Mouse (Mus musculus) left cerebral cortex, postnatal 4 days (tissue): ENCODE data around the gene Itpka. TPM values are rescaled to one million over a fixed set of nuclear protein-coding genes. Genes with fewer than 3 reads are reported as not detected.

ENCODE experiments used
- DNase-seq: peaks from one replicate; pipeline ENCODE4 v3.0.0-alpha.2; 2022
- intact Hi-C: fragments of 180-260 bp; cut with DNase I; formaldehyde crosslinking; loops from one replicate; pipeline ENCODE4 v1.15.1; 2025
- total RNA-seq, 2 experiments: library from RNA; stranded (reverse); gene quantifications; 2 replicates each; pipeline ENCODE4 v1.2.3; 2021

Gene Itpka
- total RNA-seq, 2 experiments from 2014 or later: 15.1 to 19.5 TPM

DNA sequence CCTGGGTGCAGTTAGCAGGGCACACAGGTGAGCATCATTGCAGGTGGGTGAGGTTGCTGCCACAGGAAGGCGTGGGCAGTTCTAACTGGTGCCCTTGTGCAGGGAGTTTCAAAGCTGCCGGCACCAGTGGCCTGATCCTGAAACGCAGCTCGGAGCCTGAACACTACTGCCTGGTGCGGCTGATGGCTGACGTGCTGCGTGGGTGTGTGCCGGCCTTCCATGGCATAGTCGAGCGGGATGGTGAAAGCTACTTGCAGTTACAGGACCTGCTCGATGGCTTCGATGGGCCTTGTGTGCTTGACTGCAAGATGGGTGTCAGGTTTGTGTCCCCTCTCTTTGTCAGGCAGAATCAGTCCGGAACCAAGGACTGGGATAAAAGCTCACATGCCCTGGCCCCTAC, 7.1 kb downstream of the Itpka start:
- no peak for DNase-seq
- intact Hi-C loops: no loop called here

DNA sequence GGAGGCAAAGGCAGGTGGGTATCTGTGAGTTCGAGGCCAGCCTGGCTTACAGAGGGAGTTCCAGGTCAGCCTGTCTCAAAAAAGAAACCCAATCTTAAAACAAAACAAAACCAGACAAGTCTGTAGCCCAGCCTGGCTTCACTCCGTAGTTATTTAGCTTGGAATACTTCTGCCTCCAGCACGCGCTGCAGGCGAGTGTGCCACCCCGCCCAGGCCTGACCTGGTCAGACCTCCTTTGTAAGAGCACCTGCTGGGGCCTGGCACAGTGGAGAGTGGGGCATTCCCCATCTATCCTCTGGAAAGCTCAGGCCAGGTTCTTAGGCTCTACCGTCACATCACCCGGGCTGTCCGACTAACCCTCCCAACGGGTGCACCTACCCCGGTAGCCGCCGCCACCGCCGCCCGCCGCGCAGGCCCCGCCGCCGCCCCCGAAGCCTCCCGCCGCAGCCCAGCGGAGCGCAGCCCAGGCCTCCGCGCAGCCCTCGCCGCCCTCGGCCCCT, 15.5 kb downstream of the Itpka start:
- no peak for DNase-seq
- intact Hi-C loops: no loop called here

DNA sequence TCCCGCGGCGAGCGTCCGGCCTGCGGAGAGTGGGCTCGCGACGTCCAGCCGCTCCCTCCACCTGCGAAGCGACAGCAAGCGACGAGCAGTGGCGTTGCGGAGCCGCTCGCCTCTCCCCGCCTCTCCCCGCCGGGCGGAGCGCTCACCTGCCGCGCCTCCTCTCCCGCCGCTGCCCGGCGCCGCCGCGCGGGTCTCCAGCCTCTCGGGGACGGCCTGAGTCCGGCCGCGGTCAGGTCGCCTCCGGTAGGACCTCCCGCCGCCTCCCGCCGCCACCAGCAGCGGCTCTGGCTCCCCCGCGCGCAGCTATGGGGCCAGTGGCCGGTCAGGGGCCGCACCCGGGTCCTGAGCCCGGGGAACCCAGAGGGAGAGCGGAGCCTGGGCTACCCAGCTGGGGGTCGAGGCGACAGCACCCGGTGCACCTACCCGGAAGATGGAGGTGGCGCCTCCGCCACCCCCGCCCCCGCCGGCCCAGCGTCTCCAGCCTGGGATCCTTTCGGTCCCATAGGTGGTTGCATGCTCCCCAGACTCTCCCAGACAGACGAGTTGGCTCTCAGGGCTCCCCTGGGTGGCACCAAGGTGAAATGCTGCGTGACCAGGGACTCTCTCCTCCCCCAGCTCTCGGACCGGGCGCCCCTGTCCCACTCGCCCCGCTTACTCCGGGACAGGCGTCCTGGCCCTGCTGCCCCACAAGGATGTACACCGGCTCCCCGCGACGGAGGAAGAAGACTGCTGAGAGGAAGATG, 16.1 kb downstream of the Itpka start:
- intact Hi-C loops: no loop called here
- no peak for DNase-seq

DNA sequence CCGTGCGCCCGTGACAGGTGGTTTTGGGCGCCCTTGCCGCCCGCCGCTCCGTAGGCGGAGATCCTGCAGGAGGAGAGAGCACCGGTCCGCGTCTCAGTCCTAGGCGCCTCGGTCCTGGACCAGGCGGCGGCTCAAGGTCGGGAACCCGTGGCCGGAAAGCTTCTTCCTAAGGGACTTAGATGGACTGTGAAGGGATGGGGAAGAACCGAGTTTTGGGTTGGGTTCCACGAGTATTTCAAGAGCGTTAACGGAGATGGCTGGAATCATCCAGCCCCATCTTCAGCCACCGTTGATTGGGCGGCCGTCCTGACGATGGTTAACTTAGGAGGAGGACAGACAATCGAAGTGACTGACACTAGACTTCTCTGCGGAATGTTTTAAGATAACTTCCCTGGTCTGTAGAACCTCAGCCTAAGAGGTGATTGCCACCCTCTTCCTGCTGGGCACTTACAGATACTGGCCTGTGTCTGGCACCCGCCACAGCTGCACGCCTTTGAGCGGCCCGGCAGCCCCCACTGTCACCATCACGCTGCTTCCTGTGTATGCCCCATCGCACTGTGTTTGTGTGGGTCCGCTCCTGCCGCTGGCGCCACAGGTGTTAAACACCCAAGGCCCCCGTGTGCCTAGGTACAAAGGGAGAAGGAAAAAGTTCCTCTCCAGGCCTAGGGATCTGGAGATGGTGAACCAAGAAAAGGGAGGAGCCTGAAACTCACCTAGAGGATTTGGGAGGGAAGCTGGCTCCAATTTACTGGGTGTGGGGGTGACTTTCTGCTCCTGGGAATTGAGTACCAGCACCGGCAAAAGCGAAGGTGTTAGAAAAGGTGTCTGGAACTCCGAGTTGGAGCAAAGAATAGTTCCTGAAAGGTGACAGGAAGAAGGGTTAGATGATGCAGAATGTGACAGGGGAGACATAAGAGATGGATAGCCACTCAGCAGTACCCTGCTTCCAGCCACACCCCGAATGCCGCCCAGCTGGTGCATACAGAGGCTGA, 17.0 kb downstream of the Itpka start:
- intact Hi-C loops: no loop called here
- no peak for DNase-seq

DNA sequence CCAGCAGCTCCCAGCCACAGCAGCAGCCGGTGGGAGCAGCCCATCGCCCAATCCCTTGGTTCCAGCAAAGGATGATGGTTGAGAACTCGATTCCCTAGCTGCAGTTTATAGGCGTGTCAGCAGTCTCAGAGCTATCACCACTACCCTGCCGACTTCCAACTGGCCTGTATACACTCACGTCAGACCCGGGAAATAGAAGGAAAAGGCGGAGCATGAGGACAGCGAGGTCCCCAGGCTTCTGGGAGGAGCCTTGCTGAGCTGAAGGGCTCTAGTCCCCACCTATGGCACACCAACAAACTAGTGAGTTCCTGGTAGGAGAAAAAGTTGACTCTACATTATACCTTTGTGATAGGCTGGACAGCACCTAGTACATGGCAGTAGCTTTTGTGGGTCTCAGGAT, 18.1 kb downstream of the Itpka start, which contains the start of gene Ltk:
Gene Ltk, minus strand, starts transcription at position 181 of the 400 bp plus-strand sequence.
- no peak for DNase-seq
- intact Hi-C loops: no loop called here

DNA sequence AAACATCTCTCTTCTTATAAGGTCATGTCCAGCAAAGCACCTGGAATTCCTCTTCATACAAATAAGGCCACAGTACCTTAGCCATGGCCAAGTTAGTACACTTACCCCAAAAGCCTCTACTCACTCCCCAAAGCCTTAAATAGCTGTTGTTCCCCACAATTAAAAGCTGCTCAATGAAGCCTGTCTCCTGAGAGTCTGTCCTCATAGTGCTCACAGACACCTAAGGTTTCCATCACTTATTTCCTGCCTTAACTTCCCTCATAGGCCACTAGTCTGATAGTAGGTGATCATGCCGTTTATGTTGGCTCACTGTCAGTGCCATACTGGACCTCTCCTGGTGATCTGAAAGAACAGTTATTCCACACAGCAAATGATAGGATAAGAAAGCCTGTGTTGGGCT, 20.1 kb downstream of the Itpka start:
- intact Hi-C loops: no loop called here
- DNase-seq: no peak

DNA sequence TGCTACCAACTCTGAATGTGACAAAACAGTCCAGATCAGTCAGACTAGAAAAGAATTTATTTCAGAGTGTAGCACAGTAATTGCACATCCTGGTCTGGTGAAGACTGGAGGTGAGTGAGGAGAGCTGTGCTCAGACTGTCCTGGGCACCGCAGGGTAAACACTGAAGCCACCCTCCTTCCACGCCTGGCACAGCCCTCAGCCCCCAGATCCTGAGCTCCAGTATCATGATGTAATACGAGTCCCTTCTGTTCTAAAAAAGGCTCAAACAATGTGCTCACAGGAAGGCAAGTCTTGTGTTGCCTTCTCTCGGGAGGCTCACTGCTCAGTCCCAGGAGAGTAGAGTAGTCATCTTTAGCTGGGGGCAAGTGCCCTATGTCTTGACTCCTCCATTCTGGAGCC, 21.8 kb downstream of the Itpka start:
- intact Hi-C loops: no loop called here

DNA sequence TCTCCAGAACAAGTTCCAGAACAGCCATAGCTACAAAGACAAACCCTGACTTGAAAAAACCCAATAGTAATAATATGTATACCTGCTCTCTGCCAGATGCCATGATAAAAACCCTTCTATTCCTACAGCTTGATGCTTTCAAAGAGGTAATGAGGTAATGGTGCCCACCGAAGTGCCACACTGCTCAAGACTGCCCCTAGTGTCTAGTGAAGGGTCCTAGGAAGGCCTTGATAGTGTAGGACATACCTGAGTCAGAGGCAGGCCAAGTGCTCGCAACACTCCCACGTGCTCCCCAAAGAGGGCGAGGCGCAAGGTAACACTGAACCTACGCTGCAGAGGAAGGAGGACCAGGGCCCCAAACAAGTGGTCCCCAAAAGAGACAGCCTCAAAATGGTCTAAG, 25.1 kb downstream of the Itpka start:
- intact Hi-C loops: no loop called here
- DNase-seq: no peak

More for the DNA sequence above, 21.8 kb downstream of the Itpka start:
- no peak for DNase-seq

DNA sequence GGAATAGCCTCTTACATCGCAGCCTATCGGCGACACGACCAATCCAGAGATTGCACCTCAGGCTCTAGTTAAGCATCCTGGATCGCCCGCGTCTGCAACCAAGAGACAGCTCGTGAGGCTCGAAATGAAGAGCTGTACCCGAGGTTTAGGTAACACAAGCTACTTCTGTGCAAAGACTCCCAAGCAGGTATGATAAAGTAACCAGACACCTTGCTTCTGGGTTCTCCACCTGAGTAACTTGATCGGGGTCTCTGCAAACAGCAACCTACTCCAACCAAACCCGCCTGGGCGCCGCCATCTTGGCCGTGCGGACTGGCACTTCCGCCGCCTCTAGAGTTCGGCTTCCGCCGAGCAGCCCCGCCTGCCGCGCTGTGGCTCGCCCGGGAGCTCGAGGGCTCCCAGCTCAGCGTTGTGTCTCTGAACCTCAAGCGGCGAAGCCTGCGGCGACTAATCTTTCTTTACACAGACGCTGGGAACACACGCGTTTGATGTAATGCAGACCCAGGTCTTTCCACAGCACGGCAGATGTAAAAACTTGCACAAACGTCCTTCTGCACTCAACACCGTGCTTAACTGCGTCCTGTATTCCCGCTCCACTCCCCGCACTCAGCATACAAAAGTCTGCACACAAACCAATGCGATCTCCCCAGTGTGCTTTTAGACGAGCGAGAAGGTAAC, 45.2 kb downstream of the Itpka start, which contains the start of gene Rpap1:
Gene Rpap1, minus strand, starts transcription at position 332 of the 678 bp plus-strand sequence.
- intact Hi-C loops: no loop called here
- DNase-seq: peak; percentile 87

DNA sequence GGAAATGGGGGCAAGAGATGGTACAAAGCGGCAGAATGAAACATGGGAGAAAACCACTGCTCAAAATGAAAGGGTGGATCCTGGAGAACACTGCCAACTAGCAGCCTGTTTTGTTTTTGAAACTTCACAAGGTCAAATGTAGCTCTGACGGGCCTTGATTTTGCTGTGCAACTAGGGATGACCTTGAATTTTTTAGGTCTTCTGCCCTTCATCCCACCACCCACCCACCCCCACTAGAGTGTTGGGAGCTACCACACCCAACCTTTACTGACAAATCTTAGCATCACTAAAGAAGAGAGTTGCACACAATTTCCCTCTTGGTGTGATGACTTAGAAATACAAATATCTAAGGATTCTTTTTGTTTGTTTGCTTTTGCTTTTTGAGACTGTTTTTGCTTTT, 47.9 kb downstream of the Itpka start:
- no peak for DNase-seq
- intact Hi-C loops: loop anchor here (10.0 kb wide), 1 partner anchor 125 kb away; no protein-coding TSS in a partner anchor

DNA sequence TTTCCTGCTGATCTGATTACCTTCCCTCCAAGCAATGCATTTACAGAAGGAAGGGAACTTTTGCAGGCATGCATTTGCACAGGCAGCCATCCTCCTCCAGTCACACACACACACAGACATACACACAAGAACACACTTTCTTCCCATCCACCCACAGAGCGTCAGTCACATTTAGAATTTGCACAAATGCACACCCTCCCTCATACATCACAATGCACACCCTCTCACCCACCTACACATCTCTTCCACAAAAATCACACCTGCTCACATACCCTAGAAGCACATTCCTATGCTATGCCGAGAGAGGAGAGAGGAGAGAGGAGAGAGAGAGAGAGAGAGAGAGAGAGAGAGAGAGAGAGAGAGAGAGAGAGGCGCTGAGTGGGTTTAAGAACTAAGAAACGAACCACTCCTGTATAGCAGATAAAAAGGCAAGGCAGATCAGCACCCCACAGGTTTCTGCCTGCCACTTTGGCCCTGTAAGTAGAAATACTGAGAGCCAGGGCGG, 55.2 kb downstream of the Itpka start, which contains the start of gene Tyro3:
Gene Tyro3, plus strand, starts transcription at position 455 of the 505 bp plus-strand sequence.
- intact Hi-C loops: loop anchor here (10.0 kb wide), 1 partner anchor 117 kb away; no protein-coding TSS in a partner anchor
- no peak for DNase-seq

DNA sequence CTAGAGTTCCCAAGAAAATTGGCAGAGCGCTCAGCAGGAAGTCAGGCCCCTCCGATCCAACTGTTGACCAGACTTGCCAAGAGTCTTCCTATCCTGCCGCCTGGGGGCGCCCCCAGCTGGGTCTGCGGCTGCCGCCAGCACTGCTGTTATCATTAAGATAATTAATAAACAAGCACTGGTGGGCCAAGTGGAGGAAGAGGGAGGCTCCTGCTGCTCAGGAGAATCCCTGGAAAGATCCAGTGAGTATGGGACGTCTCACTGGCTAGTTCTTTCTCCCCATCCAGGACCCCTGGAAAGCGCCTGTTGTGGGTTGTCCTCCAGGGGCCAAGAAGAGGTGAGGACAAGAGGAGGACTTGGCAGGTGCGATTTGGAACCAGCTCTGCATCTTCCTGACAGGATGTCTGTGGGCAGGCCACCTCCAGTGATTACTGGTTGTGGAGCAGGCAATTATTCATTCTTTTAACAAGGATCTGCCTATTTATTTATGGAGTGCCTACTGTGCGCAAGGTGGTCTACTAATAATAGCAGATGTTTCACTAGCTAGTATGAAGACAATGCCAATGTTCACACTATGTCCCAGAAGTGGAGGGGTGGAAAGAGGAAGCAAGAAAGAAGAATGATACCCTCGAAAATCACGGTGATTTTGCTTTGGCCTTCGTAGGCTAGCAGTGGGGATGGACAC, 56.2 kb downstream of the Itpka start:
- peak; percentile 86 for DNase-seq
- intact Hi-C loops: loop anchor here (10.0 kb wide), 1 partner anchor 116 kb away; no protein-coding TSS in a partner anchor

DNA sequence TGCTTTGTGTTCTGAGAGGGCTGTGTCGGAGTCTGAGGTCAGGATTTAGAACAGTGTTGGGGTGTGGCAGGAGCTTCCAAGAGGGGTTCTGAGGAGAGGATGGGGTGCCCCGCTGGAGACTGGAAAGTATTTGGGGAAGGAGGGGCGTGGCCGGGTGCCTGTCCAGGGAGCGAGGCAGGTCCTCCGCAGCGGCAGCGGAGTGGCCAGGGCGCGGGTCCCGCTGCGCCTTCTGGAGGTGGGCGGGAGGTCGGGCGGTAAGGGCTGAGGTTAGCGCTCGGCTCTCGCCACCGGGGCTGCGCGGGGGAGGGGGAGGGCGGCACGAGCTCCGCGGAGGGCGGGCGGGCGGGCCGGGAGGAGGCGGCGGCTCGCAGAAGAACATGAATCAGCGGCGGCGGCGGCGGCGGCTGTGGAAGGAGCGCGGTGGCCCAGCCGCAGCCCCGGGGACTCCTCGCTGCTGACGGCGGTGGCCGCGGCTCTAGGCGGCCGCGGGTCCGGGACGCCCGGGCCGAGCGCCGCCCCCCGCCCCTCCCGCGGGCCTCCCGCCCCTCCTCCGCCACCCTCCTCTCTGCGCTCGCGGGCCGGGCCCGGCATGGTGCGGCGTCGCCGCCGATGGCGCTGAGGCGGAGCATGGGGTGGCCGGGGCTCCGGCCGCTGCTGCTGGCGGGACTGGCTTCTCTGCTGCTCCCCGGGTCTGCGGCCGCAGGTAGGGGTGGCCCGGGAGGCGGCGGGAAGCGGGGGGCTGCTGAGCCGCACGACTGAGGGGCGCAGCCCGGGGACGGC, 57.2 kb downstream of the Itpka start:
- peak; percentile 62 for DNase-seq
- intact Hi-C loops: loop anchor here (10.0 kb wide), 1 partner anchor 115 kb away; no protein-coding TSS in a partner anchor

DNA sequence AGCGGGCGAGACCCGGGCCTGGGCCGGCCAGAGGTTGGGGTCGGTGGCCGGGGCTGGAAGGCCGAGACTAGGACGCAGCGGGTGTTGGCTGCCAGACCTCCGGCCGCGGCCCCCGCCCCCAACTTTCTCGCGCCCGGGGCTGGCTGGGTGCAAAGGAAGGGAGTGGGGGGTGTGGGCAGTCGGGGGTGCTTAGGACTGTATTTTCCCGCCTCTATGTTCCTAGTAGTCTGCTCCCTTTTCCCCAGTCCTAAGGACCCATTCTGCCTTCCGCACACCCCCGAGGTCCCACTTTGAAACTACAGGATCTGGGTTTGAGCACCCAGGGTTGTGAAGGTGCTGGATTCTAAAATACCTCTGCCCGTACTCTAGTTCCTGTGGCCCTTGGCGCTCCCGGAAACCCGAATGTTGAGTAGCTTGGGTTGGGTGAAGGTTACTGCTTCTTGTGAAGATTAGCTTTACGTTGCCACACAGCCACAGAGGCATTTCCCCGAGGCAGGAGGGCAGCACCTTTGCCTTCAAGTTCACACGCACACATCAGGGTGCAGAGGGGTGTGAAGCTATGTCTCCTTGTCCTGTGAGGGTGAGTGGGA, 57.9 kb downstream of the Itpka start:
- intact Hi-C loops: loop anchor here (10.0 kb wide), 1 partner anchor 115 kb away; no protein-coding TSS in a partner anchor
- no peak for DNase-seq
